Mouse (Mus musculus): ENCODE data around the gene Rrp8. TPM values are rescaled to one million over a fixed set of nuclear protein-coding genes. Genes with fewer than 3 reads are reported as not detected.
"Not testable (repeated sequence)": the region's sequence is repeated elsewhere in the genome, so short reads cannot be mapped to it uniquely, and the experiment has no call there.

Rrp8 gene
- polyA plus RNA-seq, 1 experiment from 2014 or later = 34.4 TPM

DNA sequence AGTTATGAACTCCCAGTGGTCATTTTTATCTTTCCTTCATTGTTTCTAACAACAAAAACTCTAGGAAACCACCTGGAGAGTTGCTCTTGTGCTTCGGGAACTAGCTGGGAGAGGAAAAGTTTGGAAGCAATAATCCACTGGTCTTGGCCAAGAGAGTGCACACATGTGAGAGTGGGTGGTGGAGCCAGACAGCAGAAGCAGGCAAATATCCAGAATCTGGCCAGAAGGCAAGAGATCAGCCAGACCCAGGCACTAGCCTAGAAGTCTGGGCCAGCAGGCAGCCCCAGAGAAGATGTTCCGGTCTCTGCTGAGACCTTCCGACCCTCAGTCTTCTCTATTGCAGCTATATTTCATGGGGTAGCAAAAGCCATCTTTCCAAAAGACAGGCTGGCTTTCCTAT is 32.8 kb upstream of the Rrp8 start:
- H3K9ac ChIP-seq = no peak overlapping the region
- H3K4me2 ChIP-seq (replicated peaks) = no peak overlapping the region
- H3K27ac ChIP-seq = no peak overlapping the region
- peaks cover 17% of the 10 kb centered on the region; the same call in 1 of the 2 replicates for H3K36me3 ChIP-seq
- no peak overlapping the region for H3K4me3 ChIP-seq (replicated peaks)
- H3K27me3 ChIP-seq (replicated peaks) = no peaks in the 10 kb centered on the region
- H3K4me1 ChIP-seq (replicated peaks) = peaks cover 23% of the 10 kb centered on the region
- WGBS = 87% methylated on average over 3 of the region's 3 CpGs
- no peaks in the 10 kb centered on the region for H3K9me3 ChIP-seq
- ATAC-seq = no peak

DNA sequence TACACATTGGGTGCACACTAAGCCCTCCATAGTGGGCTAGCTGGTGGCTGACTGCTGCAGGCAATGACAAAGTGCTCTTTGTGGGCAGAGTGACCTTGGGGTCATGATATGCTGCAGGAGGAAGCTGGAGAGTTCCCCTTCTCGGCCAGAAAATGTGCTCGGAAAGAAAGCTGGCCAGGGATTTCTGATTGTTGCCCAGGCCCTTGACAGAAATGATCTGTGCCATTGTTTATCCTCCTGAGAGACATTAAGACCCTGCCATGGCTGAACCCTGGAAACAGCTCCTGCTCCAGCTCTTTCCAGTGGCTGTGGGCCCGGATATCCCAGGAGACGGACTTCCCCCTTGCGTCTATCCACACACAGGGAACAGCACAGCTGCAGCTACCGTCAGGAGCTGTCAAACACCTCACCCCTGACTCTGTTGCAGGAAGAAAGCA is 30.6 kb upstream of the Rrp8 start:
- Histone ChIP-seq H3K27ac (0 out of 2 replicates have a peak overlapping the region, but pooled peaks have one; percentile 32), H3K4me1 (replicated peaks) (peaks cover 12% of the 10 kb centered on the region), H3K36me3 (peaks cover 23% of the 10 kb centered on the region), H3K9ac (no peak overlapping the region), H3K4me2 (replicated peaks) (no peak overlapping the region), H3K27me3 (replicated peaks) (no peaks in the 10 kb centered on the region), H3K9me3 (no peaks in the 10 kb centered on the region), H3K4me3 (replicated peaks) (no peak overlapping the region)
- 27% methylated on average over 6 of the region's 6 CpGs for WGBS
- peak; percentile 66 for ATAC-seq

DNA sequence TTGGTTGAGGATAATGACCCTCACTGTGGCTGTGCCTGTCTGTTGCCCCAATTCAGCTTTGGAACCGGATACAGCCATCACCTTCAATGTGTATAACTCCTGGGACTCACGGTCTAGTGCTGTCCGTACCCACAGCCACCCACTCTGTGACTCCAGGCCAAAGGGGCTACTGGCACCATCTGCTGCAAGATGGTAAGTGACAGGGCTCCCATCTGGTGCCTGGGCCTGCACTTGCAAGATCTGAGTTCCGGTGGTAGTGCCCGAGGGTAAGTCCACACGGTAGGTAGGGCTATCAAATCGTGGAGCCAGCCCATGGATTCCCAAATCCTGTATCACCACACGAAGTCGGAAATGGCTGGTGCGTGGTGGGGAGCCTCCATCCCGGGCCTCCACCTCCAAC is 27.1 kb upstream of the Rrp8 start:
- H3K36me3 ChIP-seq = peaks cover 23% of the 10 kb centered on the region
- H3K4me2 ChIP-seq (replicated peaks) = no peak overlapping the region

DNA sequence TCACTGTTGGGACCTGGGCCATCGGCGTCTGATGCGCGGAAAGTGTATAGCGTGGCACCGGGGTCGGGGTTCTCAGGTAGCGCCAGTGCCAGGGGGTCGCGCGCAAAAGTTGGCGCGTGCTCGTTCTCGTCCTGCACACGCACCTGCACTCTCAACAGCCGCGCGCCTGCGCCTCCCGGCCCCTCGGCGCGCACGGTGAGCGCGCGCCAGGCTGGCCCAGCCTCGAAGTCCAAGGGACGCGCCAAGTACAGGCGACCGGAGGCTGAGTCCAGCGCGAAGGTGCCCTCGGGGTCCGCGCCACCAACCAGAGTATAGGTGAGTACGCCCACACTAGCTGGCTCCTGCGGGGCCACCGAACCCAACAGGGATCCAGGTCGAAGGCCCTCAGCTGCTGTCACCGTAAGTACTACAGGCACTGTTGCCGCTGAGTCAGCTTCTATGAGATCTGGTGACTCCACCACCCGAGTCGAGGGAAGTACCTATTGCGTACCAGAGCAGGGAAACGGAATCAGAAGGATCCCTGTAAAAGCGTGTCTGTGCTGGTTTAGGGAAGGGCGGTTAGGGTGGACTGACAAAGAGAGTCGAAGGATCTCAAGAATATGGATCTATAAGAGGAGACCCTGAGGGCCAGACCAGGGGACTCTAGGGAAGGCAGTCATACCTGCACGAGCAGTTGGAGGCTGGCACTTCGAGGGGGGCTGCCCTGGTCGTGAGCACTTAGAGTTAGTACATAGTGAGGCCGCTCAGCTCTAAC is 25.5 kb upstream of the Rrp8 start:
- peaks cover 37% of the 10 kb centered on the region for H3K36me3 ChIP-seq
- H3K27ac ChIP-seq = no peak overlapping the region
- ATAC-seq = peak; percentile 44
- 46% methylated on average over 55 of the region's 55 CpGs for WGBS
- peaks cover 2% of the 10 kb centered on the region; the same call in 1 of the 2 replicates for H3K4me1 ChIP-seq (replicated peaks)
- peak overlapping the region; percentile 24 for H3K4me3 ChIP-seq (replicated peaks)
- peak overlapping the region; percentile 66 for H3K4me2 ChIP-seq (replicated peaks)
- H3K9ac ChIP-seq = no peak overlapping the region
- no peaks in the 10 kb centered on the region for H3K9me3 ChIP-seq
- peaks cover 6% of the 10 kb centered on the region; the same call in 1 of the 2 replicates for H3K27me3 ChIP-seq (replicated peaks)

More for the DNA sequence above, 27.1 kb upstream of the Rrp8 start:
- H3K9ac ChIP-seq = no peak overlapping the region
- H3K27me3 ChIP-seq (replicated peaks) = peaks cover 6% of the 10 kb centered on the region; the same call in 1 of the 2 replicates
- H3K27ac ChIP-seq = no peak overlapping the region
- ATAC-seq = no peak
- 94% methylated on average over 11 of the region's 11 CpGs for WGBS
- H3K4me3 ChIP-seq (replicated peaks) = no peak overlapping the region
- no peaks in the 10 kb centered on the region for H3K9me3 ChIP-seq
- peaks cover 12% of the 10 kb centered on the region for H3K4me1 ChIP-seq (replicated peaks)

DNA sequence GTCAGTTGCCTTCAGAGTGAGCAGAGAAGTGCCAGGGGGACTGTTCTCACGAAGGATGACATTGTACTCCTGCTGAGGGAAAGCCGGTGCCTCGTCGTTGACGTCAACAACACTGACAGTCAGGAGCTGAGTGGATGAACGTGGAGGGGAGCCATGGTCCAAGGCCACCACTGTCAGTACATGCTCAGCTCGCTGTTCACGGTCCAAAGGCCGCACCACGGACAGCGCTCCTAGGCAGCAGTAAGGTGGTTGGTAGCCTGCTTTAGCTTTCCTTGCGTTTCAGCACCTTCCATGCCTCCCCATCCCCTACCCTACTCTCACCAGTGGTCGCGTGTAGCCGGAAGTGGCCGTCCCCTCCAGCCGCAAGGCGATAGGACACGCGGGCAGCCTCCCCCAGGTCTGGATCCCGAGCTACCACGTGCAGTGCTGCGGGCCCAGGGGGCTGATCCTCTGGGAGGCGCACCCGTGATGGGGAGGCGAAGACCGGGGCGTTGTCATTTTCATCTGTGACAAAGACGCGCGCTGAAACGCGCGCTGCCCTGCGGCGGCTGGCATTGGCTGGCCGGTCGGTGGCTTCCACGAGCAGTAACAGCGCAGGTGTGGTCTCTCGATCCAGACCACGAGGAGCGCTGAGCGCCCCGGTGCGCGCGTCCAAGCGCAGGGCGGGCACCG is 24.8 kb upstream of the Rrp8 start:
- Histone ChIP-seq H3K36me3 (peaks cover 39% of the 10 kb centered on the region), H3K27ac (no peak overlapping the region), H3K4me1 (replicated peaks) (no peaks in the 10 kb centered on the region), H3K9ac (no peak overlapping the region), H3K4me2 (replicated peaks) (peak overlapping the region; percentile 66), H3K27me3 (replicated peaks) (peaks cover 6% of the 10 kb centered on the region; the same call in 1 of the 2 replicates), H3K9me3 (no peaks in the 10 kb centered on the region), H3K4me3 (replicated peaks) (peak overlapping the region; percentile 24)
- 40% methylated on average over 51 of the region's 51 CpGs for WGBS
- ATAC-seq = peak; percentile 62

DNA sequence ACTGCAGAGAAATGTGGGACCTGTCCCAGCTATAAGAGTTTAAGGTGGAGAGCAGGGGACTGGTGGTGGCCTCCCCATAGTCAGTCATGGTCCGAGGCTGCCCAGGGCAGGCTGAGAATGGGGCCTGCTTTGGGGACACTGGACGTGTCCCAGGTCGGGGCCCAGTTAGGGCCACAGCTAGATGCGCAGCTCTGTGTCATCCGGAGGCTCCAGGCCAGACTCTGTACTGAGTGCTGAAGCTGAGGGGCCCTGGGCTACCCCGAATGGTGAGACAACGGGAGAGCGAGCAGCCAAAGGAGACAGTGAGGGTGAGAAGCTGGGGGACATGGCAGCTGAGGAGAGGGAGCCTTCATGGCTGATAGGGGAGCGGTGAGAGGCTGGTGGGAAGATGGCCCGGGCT is 16.1 kb upstream of the Rrp8 start:
- Histone ChIP-seq H3K4me1 (replicated peaks) (no peaks in the 10 kb centered on the region), H3K27me3 (replicated peaks) (no peaks in the 10 kb centered on the region), H3K4me2 (replicated peaks) (no peak overlapping the region), H3K27ac (no peak overlapping the region), H3K9ac (no peak overlapping the region), H3K4me3 (replicated peaks) (no peak overlapping the region), H3K9me3 (no peaks in the 10 kb centered on the region), H3K36me3 (peaks cover 28% of the 10 kb centered on the region; the same call in 1 of the 2 replicates)
- WGBS = 87% methylated on average over 10 of the region's 10 CpGs
- no peak for ATAC-seq

DNA sequence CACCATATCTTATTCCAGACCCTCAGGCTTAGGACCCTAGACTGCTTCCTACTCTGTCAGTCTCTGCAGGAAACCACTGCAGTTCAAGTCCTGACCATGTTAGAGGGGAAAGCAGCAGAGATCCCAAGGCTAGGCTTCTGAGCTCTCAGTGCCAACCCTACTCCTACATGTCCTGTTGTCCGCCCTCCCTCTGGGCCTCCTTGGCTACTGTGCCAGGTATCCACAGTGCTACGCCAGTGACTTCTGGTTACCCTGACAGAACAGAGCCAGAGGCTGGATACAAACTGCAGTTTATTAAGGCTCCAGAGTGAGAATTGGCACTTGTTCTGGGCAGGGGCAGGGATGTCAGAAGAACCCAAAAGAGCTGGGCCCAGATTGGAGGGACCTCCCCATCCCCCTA is 15.5 kb upstream of the Rrp8 start:
- Histone ChIP-seq H3K9me3 (no peaks in the 10 kb centered on the region), H3K4me1 (replicated peaks) (no peaks in the 10 kb centered on the region), H3K4me2 (replicated peaks) (no peak overlapping the region), H3K27ac (no peak overlapping the region), H3K9ac (no peak overlapping the region), H3K36me3 (peaks cover 23% of the 10 kb centered on the region; the same call in 1 of the 2 replicates), H3K4me3 (replicated peaks) (no peak overlapping the region), H3K27me3 (replicated peaks) (no peaks in the 10 kb centered on the region)
- 0 out of 2 replicates have a peak, but pooled peaks have one; percentile 6 for ATAC-seq
- 91% methylated on average over 2 of the region's 2 CpGs for WGBS

DNA sequence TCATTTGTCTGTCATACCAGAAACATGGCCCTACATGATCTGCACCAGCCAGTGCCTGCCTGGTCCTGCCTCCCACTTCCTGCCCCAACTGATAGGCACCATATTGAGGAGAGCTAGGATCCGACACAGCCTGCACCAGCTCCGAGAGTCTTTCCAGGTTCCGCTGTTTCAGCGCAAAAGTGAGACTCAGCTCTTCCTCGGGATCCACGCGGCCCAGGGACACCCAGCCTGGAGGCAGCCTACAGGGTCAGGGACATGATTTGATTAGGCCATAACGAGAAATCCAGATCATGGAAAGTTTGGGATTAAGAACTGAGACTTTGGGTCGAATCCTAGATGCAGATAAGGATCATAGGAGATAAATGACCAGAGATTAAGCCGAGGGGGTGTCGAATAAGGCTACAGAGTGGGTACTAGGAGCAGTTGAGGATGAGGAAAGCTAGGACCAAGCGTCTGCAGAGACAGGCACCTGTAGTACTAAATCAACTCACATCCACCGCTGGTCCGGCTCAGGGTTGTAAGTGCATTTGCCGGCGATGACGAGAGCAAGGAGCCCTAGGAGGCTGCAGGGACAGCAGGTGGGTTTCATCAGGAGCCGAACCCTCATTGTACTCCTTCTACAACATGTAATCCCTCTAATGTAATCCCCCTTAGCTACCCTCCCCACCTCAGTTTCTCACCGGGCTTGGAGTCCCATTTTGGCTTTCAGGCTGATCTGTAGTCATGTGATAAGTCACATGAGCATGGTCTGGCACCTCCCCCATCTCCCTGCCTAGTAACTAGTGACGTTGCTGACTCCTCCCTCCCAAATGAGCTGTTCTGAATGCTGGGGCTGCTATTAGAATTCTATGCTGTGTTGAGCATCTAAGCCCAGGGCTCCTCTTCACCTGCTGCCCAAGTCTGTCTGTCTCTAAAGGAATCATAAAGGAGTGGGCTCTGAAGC is 14.6 kb upstream of the Rrp8 start, which contains the start of gene Tpp1:
Gene Tpp1 (minus strand): TSS at position 745 of the 943 bp plus-strand sequence.
- Histone ChIP-seq H3K4me3 (replicated peaks) (peak within 1 kb of the TSS; percentile 57), H3K36me3 (peaks cover 20% of the 10 kb centered on the region; the same call in 1 of the 2 replicates), H3K9me3 (no peaks in the 10 kb centered on the region), H3K4me1 (replicated peaks) (no peaks in the 10 kb centered on the region), H3K9ac (peak within 1 kb of the TSS; percentile 63), H3K27me3 (replicated peaks) (no peaks in the 10 kb centered on the region), H3K27ac (peak within 1 kb of the TSS; percentile 39; the same call in 1 of the 2 replicates), H3K4me2 (replicated peaks) (peak within 1 kb of the TSS; percentile 71)
- 17% methylated on average over 20 of the region's 20 CpGs for WGBS
- peak; percentile 95 for ATAC-seq

DNA sequence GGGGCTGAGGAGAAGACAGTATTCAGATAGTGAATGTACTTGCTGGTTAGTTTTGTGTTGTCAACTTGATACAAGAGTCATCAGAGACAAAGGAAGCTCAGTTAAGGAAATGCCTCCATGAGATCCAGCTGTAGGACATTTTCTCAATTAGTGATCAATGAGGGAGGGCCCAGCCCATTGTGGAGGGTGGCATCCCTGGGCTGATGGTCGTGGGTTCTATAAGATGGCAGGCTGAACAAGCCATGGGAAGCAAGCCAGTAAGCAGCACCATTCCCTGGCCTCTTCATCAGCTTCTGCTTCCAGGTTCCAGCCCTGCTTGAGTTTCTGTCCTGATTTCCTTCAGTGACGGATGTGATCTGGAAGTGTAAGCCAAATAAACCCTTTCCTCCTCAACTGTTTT is 10.6 kb upstream of the Rrp8 start:
- no peak for ATAC-seq
- Histone ChIP-seq H3K9ac (no peak overlapping the region), H3K36me3 (no peaks in the 10 kb centered on the region), H3K27me3 (replicated peaks) (no peaks in the 10 kb centered on the region), H3K27ac (no peak overlapping the region), H3K9me3 (no peaks in the 10 kb centered on the region), H3K4me2 (replicated peaks) (no peak overlapping the region), H3K4me1 (replicated peaks) (peaks cover 7% of the 10 kb centered on the region; the same call in 1 of the 2 replicates), H3K4me3 (replicated peaks) (no peak overlapping the region)
- WGBS = 84% methylated on average over 2 of the region's 2 CpGs

DNA sequence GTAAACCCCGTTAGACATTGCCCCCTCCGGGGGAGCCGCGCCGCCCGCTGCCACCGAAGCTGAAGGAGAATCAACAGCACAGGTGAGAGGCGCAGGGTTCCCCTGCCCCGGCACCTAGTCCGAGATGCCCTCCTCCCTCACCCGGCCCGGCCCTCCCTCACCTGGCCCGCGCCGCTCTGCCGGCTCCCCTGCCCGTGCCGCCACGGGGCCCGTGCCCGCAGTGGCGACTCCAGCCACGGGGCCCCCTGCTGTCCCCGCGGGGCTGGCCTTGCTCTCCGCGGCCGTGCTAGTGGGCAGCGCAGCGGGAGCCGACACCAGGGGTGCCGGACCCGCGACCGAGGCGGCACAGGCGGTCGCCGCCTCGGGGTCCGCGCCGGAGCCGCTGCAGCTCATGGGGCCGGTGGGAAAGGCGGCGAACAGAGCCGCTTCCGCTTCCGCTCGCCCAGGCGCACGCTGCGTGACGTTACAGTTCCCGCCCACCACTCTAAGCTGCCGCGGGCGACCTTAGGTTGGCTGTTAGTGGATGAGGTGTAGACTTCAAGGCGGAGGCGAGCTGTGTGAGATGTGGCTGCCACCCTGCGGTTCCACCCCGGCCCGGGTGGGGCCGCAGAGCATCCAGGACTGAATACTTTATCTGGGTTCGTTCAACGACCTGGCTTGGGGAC is 6.9 kb upstream of the Rrp8 start, which contains the start of gene Taf10:
Gene Taf10 (minus strand): TSS at position 436 of the 665 bp plus-strand sequence.
- H3K27me3 ChIP-seq (replicated peaks) = no peaks in the 10 kb centered on the region
- H3K27ac ChIP-seq = peak within 1 kb of the TSS; percentile 79
- peaks cover 13% of the 10 kb centered on the region; the same call in 1 of the 2 replicates for H3K4me1 ChIP-seq (replicated peaks)
- H3K4me2 ChIP-seq (replicated peaks) = peak within 1 kb of the TSS; percentile 82
- ATAC-seq = peak; percentile 98
- under 1% methylated on average over 54 of the region's 67 CpGs for WGBS
- H3K4me3 ChIP-seq (replicated peaks) = peak within 1 kb of the TSS; percentile 94
- peaks cover 19% of the 10 kb centered on the region for H3K36me3 ChIP-seq
- H3K9me3 ChIP-seq = no peaks in the 10 kb centered on the region
- peak within 1 kb of the TSS; percentile 89 for H3K9ac ChIP-seq

DNA sequence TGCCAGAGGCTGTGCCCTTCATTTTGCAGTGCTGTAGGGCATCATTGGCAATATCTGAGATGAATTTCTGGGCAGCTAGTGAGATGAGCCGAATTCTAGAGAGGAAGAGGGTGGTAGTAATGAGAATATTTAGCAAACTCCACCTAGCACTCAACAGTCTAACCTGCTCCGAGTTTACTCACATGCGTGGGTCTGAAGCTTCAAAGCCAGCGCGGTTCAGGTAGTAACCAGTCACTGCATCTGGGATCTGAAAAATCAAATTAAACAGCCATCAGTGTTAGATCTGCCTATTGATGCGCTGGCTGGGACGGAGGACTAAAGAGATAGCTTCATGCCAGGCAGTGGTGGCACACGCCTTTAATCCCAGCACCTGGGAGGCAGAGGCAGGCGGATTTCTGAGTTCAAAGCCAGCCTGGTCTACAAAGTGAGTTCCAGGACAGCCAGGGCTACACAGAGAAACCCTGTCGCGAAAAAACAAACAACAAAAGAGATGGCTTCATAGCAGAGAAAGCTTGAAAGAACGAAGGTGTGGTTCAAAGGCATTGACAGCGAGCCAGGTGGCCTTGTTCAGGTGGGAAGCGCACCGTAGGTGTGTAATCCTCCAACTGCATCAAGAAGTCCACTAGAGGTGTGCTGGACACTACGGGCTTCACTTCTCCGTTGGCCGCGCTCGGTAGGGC is 6.2 kb upstream of the Rrp8 start:
- not testable (repeated sequence) for ATAC-seq; H3K27me3 ChIP-seq (replicated peaks); H3K9me3 ChIP-seq
- Histone ChIP-seq H3K4me3 (replicated peaks) (peak overlapping the region; percentile 94), H3K36me3 (peaks cover 19% of the 10 kb centered on the region), H3K27ac (peak overlapping the region; percentile 79; the same call in 1 of the 2 replicates), H3K9ac (peak overlapping the region; percentile 89), H3K4me2 (replicated peaks) (peak overlapping the region; percentile 82), H3K4me1 (replicated peaks) (peaks cover 13% of the 10 kb centered on the region; the same call in 1 of the 2 replicates)
- 33% methylated on average over 20 of the region's 20 CpGs for WGBS

All from intestine, embryonic 15.5 days (tissue).